Mouse (Mus musculus): ENCODE results near the gene Mthfd1l. TPM values are rescaled to one million over a fixed set of nuclear protein-coding genes. Genes with fewer than 3 reads are reported as not detected.

The Mthfd1l gene
- polyA plus RNA-seq, 1 experiment from 2014 or later: 5.5 TPM

DNA sequence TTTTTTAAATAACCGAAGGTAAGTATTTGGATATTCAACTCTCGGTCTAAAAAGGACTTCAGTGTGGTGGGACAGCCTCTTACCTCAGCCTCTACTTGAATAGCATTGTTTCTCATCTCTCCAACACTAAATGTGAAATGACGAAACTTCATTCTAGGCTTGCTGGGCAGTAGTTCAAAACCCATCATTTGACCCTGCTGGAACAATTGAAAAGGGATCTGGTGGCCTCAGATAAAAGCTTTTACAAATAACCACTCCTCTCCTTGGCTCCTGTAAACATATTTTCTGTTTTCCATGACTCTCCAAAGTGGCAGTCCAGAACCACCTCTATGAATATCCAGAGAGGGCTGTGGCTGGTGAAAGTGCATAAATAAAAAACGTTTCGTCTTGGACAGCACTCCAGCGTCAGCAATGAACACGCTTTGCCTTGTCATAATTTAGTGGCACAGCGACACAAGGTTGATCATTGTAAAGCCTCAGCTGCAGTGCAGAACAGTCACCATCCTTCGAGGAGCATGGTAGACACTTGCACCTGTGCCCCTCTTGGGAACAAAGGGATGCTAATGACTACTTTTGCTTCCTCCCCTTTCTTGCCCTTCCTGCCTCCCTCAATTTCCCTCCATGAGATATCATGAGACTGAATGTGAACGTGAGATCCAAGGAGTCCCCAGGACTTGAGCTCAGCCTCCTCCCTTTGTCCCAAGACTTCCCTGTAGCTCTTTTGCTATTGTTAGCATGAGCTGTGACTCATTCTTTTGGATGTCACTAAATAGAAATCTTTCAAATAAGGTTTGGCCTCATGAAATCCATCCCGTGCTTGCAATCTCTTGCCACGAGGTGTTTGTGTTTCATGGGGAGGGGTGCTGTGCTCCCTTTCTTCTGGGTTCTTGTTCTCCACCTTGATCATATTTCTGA is 179.2 kb downstream of the Mthfd1l start:
- Histone ChIP-seq H3K27ac (replicated peaks) (no peak overlapping the region), H3K9me3 (ENCODE audit: control insufficient read depth, low read length) (no peaks in the 10 kb centered on the region), H3K9ac (ENCODE audit: low read length) (no peak overlapping the region), H3K4me3 (ENCODE audit: low read depth, low read length) (no peak overlapping the region), H3K27me3 (ENCODE audit: control insufficient read depth, insufficient read depth, low read length) (no peaks in the 10 kb centered on the region), H3K4me1 (replicated peaks; ENCODE audit: control insufficient read depth, insufficient read depth) (no peaks in the 10 kb centered on the region), H3K4me2 (replicated peaks; ENCODE audit: low read depth) (no peak overlapping the region), H3K36me3 (ENCODE audit: control insufficient read depth, insufficient read depth, low read length) (no peaks in the 10 kb centered on the region)
- DNase-seq (ENCODE audit: low spot score): no peak
- 55% methylated on average over 12 of the region's 12 CpGs for WGBS
- ATAC-seq (ENCODE audit: low FRiP score, low TSS enrichment): no peak
- no peak for TF ChIP-seq EP300 (optimal IDR thresholded peaks at IDR 0.05)
- no peak for TF ChIP-seq CTCF (IDR thresholded peaks at IDR 0.05; ENCODE audit: low read depth)

DNA sequence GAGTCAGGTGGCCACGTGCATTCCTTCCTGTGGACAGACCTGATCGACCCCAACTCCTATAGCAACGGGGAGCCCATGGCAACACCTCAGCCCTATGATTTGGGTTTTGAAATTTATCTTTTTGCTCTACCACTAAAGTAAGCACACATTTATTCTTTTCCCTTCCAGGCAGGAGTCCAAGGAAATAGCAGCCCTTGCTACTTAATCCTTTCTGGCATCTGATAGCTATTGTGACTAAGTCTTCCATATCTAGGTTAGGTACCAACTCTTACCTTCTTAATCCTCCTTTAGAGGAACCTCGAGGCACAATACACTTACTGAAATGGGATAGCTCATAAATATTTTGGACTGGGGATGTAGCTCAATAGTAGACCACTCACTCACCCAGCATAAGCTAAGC is 180.1 kb downstream of the Mthfd1l start:
- Histone ChIP-seq H3K4me2 (replicated peaks; ENCODE audit: low read depth) (no peak overlapping the region), H3K4me3 (ENCODE audit: low read depth, low read length) (no peak overlapping the region), H3K36me3 (ENCODE audit: control insufficient read depth, insufficient read depth, low read length) (no peaks in the 10 kb centered on the region), H3K4me1 (replicated peaks; ENCODE audit: control insufficient read depth, insufficient read depth) (no peaks in the 10 kb centered on the region), H3K9ac (ENCODE audit: low read length) (no peak overlapping the region), H3K27me3 (ENCODE audit: control insufficient read depth, insufficient read depth, low read length) (no peaks in the 10 kb centered on the region), H3K27ac (replicated peaks) (no peak overlapping the region), H3K9me3 (ENCODE audit: control insufficient read depth, low read length) (no peaks in the 10 kb centered on the region)
- 40% methylated on average over 4 of the region's 4 CpGs for WGBS
- no peak for DNase-seq (ENCODE audit: low spot score)
- TF ChIP-seq EP300 (optimal IDR thresholded peaks at IDR 0.05) (no peak), CTCF (IDR thresholded peaks at IDR 0.05; ENCODE audit: low read depth) (no peak)
- ATAC-seq (ENCODE audit: low FRiP score, low TSS enrichment): no peak

DNA sequence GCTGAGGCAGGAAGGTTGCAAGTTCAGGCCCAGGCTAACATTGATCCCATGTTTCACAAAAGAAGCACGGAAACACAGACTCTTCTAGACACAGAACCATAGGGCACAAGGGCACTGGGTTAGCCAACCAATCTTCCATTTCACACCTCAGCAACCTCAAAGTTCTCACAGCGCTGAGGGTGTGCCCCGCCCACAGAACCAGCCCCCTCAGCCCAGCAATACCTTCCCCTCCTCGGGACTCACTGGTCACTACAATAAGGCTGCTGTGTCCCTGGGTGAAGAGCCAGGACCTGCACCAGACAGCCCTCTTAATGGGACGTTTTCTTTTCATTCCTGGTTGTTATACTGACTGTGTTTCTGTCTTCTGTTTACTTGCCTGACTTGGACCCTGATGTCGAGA is 181.1 kb downstream of the Mthfd1l start:
- 68% methylated on average over 6 of the region's 6 CpGs for WGBS
- TF ChIP-seq CTCF (IDR thresholded peaks at IDR 0.05; ENCODE audit: low read depth): no peak
- no peak for TF ChIP-seq EP300 (optimal IDR thresholded peaks at IDR 0.05)
- H3K4me1 ChIP-seq (replicated peaks; ENCODE audit: control insufficient read depth, insufficient read depth): peaks cover 5% of the 10 kb centered on the region; the same call in 1 of the 2 replicates
- no peak overlapping the region for H3K27ac ChIP-seq (replicated peaks)
- H3K4me3 ChIP-seq (ENCODE audit: low read depth, low read length): no peak overlapping the region
- no peak for ATAC-seq (ENCODE audit: low FRiP score, low TSS enrichment)
- no peak overlapping the region for H3K9ac ChIP-seq (ENCODE audit: low read length)
- no peak for DNase-seq (ENCODE audit: low spot score)
- H3K4me2 ChIP-seq (replicated peaks; ENCODE audit: low read depth): no peak overlapping the region
- H3K27me3 ChIP-seq (ENCODE audit: control insufficient read depth, insufficient read depth, low read length): no peaks in the 10 kb centered on the region
- H3K36me3 ChIP-seq (ENCODE audit: control insufficient read depth, insufficient read depth, low read length): no peaks in the 10 kb centered on the region
- no peaks in the 10 kb centered on the region for H3K9me3 ChIP-seq (ENCODE audit: control insufficient read depth, low read length)

DNA sequence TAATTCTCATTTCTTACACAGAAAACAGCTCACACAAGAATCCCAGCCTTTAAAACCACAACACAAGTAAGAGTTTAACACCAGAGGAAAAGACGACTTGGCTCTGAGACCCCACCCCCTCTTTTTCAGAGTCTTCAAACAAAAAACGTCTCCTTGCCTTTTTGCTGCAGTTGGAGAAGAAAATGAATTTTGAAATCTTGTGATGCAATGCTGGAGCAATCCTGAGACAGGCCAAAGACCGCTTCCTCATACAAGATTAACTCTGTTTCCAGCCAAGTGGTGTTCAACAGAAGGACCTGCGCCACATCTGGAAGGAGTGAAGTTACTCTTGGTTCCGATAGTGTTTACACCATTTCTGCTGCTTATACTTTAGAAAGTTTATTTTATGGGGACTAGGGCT is 182.6 kb downstream of the Mthfd1l start:
- no peak; the same call in 1 of the 2 replicates for TF ChIP-seq CTCF (IDR thresholded peaks at IDR 0.05; ENCODE audit: low read depth)
- TF ChIP-seq EP300 (optimal IDR thresholded peaks at IDR 0.05): no peak
- ATAC-seq (ENCODE audit: low FRiP score, low TSS enrichment): no peak
- no peaks in the 10 kb centered on the region for H3K9me3 ChIP-seq (ENCODE audit: control insufficient read depth, low read length)
- no peak overlapping the region for H3K4me3 ChIP-seq (ENCODE audit: low read depth, low read length)
- no peak for DNase-seq (ENCODE audit: low spot score)
- H3K27me3 ChIP-seq (ENCODE audit: control insufficient read depth, insufficient read depth, low read length): no peaks in the 10 kb centered on the region
- no peaks in the 10 kb centered on the region for H3K36me3 ChIP-seq (ENCODE audit: control insufficient read depth, insufficient read depth, low read length)
- H3K27ac ChIP-seq (replicated peaks): 0 out of 2 replicates have a peak overlapping the region, but pooled peaks have one; percentile 13
- H3K9ac ChIP-seq (ENCODE audit: low read length): no peak overlapping the region
- no peak overlapping the region for H3K4me2 ChIP-seq (replicated peaks; ENCODE audit: low read depth)
- H3K4me1 ChIP-seq (replicated peaks; ENCODE audit: control insufficient read depth, insufficient read depth): peaks cover 5% of the 10 kb centered on the region; the same call in 1 of the 2 replicates
- 27% methylated on average over 5 of the region's 5 CpGs for WGBS

DNA sequence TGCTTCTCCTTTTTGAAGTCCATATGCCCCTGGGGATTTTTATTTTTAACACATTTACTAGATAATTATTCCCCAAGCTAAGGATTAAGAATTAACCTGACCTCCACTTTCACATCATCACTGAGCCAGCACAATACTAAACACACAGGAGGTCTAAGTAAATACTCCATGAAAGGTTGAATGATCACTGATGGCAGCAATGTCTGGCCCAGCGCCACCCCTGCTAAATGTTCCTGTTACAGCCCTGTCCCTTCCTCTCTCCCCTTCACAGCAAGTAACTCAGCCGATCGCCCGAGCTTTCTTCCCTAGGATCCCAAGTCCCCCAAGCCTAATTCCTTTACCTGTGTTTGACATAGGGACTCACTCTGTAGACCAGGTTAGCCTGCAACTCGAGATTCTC is 185.6 kb downstream of the Mthfd1l start:
- H3K9ac ChIP-seq (ENCODE audit: low read length): no peak overlapping the region
- TF ChIP-seq EP300 (optimal IDR thresholded peaks at IDR 0.05) (no peak), CTCF (IDR thresholded peaks at IDR 0.05; ENCODE audit: low read depth) (no peak)
- no peak overlapping the region; the same call in 1 of the 2 replicates for H3K27ac ChIP-seq (replicated peaks)
- no peaks in the 10 kb centered on the region for H3K36me3 ChIP-seq (ENCODE audit: control insufficient read depth, insufficient read depth, low read length)
- no peaks in the 10 kb centered on the region for H3K9me3 ChIP-seq (ENCODE audit: control insufficient read depth, low read length)
- 34% methylated on average over 5 of the region's 5 CpGs for WGBS
- H3K27me3 ChIP-seq (ENCODE audit: control insufficient read depth, insufficient read depth, low read length): no peaks in the 10 kb centered on the region
- ATAC-seq (ENCODE audit: low FRiP score, low TSS enrichment) (no peak), DNase-seq (ENCODE audit: low spot score) (no peak)
- no peak overlapping the region for H3K4me3 ChIP-seq (ENCODE audit: low read depth, low read length)
- H3K4me1 ChIP-seq (replicated peaks; ENCODE audit: control insufficient read depth, insufficient read depth): peaks cover 5% of the 10 kb centered on the region; the same call in 1 of the 2 replicates
- H3K4me2 ChIP-seq (replicated peaks; ENCODE audit: low read depth): no peak overlapping the region

DNA sequence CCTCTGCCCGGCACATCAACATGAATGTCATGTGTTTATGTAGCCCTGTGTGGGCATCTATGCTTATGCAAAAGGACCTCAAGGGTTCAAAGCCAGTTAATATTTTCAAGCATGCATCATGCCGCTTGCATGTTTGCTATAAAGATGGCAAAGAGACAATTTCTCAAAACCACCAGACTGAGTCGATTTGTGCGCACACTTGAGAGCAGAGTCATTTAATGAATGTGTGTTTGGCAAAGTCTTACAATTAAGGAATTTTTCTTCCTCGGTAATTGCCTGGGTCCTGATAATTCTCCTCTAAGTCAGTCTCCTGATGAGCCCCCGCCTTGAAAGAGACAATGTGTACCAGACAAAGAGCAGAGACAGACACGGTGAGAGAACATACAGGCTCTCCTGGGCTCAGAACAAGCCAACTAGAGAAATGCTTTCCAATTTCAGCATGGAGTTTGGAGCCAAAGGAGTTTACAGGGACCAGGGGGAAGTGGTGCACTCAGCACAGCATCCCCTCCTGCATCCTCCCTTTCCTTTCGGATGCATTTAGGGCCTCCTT is 186.7 kb downstream of the Mthfd1l start:
- no peak overlapping the region for H3K4me3 ChIP-seq (ENCODE audit: low read depth, low read length)
- TF ChIP-seq EP300 (optimal IDR thresholded peaks at IDR 0.05): no peak
- TF ChIP-seq CTCF (IDR thresholded peaks at IDR 0.05; ENCODE audit: low read depth): no peak
- no peaks in the 10 kb centered on the region for H3K36me3 ChIP-seq (ENCODE audit: control insufficient read depth, insufficient read depth, low read length)
- H3K27ac ChIP-seq (replicated peaks): peak overlapping the region; percentile 53
- ATAC-seq (ENCODE audit: low FRiP score, low TSS enrichment) (no peak), DNase-seq (ENCODE audit: low spot score) (no peak)
- H3K27me3 ChIP-seq (ENCODE audit: control insufficient read depth, insufficient read depth, low read length): no peaks in the 10 kb centered on the region
- 45% methylated on average over 8 of the region's 8 CpGs for WGBS
- no peak overlapping the region for H3K9ac ChIP-seq (ENCODE audit: low read length)
- H3K9me3 ChIP-seq (ENCODE audit: control insufficient read depth, low read length): no peaks in the 10 kb centered on the region
- H3K4me1 ChIP-seq (replicated peaks; ENCODE audit: control insufficient read depth, insufficient read depth): peaks cover 5% of the 10 kb centered on the region; the same call in 1 of the 2 replicates
- H3K4me2 ChIP-seq (replicated peaks; ENCODE audit: low read depth): no peak overlapping the region

All from stomach, postnatal 0 days (tissue).